Mouse (Mus musculus) midbrain, embryonic 11.5 days (tissue): ENCODE measurements around the gene Adamts17. TPM values are rescaled to one million over a fixed set of nuclear protein-coding genes. Genes with fewer than 3 reads are reported as not detected.

Experiments used
- ATAC-seq: fragments of 200-750 bp; cut with Nextera tagmentation; 2 replicates; pipeline ENCODE4 v1.8.0; 2017; ENCODE audit warnings: moderate TSS enrichment, moderate library complexity; ENCODE audit not compliant: low FRiP score
- DNase-seq: peaks from one replicate; pipeline ENCODE4 v3.0.0; 2015; ENCODE audit warnings: low spot score; ENCODE audit errors: missing footprints
- H3K27ac ChIP-seq: fragments of 300-500 bp; sonication (generic); 2 replicates; pipeline ENCODE4 v1.5.1; 2014; ENCODE audit warnings: low read depth, low read length
- H3K27me3 ChIP-seq: fragments of 300-500 bp; sonication (generic); 2 replicates; pipeline ENCODE4 v1.6.1; 2014; ENCODE audit warnings: mild to moderate bottlenecking, low read length, moderate library complexity, mixed read lengths; ENCODE audit not compliant: control insufficient read depth, insufficient read depth
- H3K36me3 ChIP-seq: fragments of 300-500 bp; sonication (generic); 2 replicates; pipeline ENCODE4 v1.6.1; 2014; ENCODE audit warnings: mild to moderate bottlenecking, low read length, moderate library complexity, mixed read lengths; ENCODE audit not compliant: control insufficient read depth, insufficient read depth
- H3K4me1 ChIP-seq: fragments of 300-500 bp; sonication (generic); 2 replicates; pipeline ENCODE4 v1.6.1; 2014; ENCODE audit warnings: low read length; ENCODE audit not compliant: control insufficient read depth, insufficient read depth
- H3K4me2 ChIP-seq: fragments of 300-500 bp; sonication (generic); 2 replicates; pipeline ENCODE4 v1.6.1; 2014; ENCODE audit warnings: mild to moderate bottlenecking, moderate library complexity
- H3K4me3 ChIP-seq: fragments of 300-500 bp; sonication (generic); 2 replicates; pipeline ENCODE4 v1.5.1; 2014; ENCODE audit warnings: low read depth, low read length
- H3K9ac ChIP-seq: fragments of 300-500 bp; sonication (generic); 2 replicates; pipeline ENCODE4 v1.6.1; 2014; ENCODE audit warnings: low read length
- H3K9me3 ChIP-seq: fragments of 300-500 bp; sonication (generic); 2 replicates; pipeline ENCODE4 v1.6.1; 2016; ENCODE audit warnings: low read length; ENCODE audit not compliant: control insufficient read depth
- WGBS: fragments of 180-500 bp; shearing (Covaris S2); extraction: QIAGEN DNeasy Blood & Tissue Kit; methylation state at CpG from one replicate; pipeline ENCODE4 v1.1.7; 2014; 5-methylcytosine and 5-hydroxymethylcytosine counted together
- polyA plus RNA-seq: library from polyadenylated mRNA; unstranded; fragments of >200 nt; fragmentation: Nextera tagmentation; extraction: Ambion mirVana; gene quantifications from 2 replicates; pipeline ENCODE4 v1.2.1, GENCODE M21; 2014

Gene Adamts17
- polyA plus RNA-seq, 1 experiment from 2014 or later: 0.96 TPM

DNA sequence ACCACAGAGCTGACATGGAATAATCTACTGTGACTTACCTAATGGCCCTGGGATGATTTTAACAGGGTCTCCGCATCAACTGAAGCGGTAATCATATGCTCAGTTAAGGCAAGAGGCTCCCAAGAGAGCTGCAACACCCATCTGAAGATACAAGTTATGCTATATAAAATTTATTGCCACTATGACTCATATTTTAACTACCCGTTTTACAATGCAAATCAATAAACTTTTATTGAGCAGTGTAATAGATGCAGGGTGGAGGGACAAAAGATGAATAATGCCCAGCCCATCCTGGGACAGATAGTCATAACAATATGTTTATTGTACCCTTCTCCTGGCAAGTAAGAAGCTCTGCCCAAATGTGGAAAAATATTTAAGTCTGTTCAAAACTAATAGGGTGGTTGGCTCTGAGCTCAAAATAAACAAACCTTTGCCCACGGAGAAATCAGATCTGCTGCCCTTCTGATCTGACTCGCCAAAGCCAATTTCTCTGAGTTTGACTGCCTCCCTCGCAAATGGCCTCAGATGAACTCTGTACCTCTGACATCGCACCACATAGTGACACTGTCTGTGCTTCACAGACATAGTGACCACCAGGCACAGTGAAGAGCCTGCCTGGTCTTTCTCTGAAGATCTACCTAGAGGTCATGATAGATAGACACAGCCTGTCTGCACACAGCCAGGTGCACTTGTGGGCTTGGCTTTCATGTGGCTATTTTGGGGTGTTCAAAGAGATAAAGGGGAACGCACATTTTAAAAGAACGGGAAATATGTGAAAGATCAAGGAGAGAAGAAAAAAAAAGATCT, 329.4 kb downstream of the Adamts17 start:
- WGBS: 83% methylated on average over 9 of the region's 9 CpGs
- Histone ChIP-seq H3K27me3 (no peaks in the 10 kb centered on the region), H3K9me3 (no peaks in the 10 kb centered on the region), H3K9ac (no peak overlapping the region), H3K27ac (no peak overlapping the region), H3K36me3 (no peaks in the 10 kb centered on the region), H3K4me3 (no peak overlapping the region), H3K4me2 (no peak overlapping the region), H3K4me1 (no peaks in the 10 kb centered on the region)
- ATAC-seq (no peak), DNase-seq (no peak)

- no peaks in the 10 kb centered on the region for H3K27me3 ChIP-seq
- no peaks in the 10 kb centered on the region for H3K9me3 ChIP-seq
- ATAC-seq: no peak
- no peak overlapping the region for H3K9ac ChIP-seq
- no peaks in the 10 kb centered on the region for H3K4me1 ChIP-seq
- WGBS: 58% methylated on average over 2 of the region's 2 CpGs
- H3K27ac ChIP-seq: no peak overlapping the region
- no peak overlapping the region for H3K4me2 ChIP-seq
- no peaks in the 10 kb centered on the region for H3K36me3 ChIP-seq
- no peak overlapping the region for H3K4me3 ChIP-seq
- no peak for DNase-seq
Observed at GRCm38 (mm10) chr7:67173522-67174195, 334.1 kb downstream of the Adamts17 start.

- no peak overlapping the region for H3K4me3 ChIP-seq
- H3K36me3 ChIP-seq: no peaks in the 10 kb centered on the region
- no peaks in the 10 kb centered on the region for H3K4me1 ChIP-seq
- no peak overlapping the region for H3K9ac ChIP-seq
- ATAC-seq (no peak), DNase-seq (no peak)
- H3K4me2 ChIP-seq: no peak overlapping the region
- 2% methylated on average over 4 of the region's 4 CpGs for WGBS
- no peaks in the 10 kb centered on the region for H3K9me3 ChIP-seq
- no peak overlapping the region for H3K27ac ChIP-seq
- H3K27me3 ChIP-seq: no peaks in the 10 kb centered on the region
Observed at GRCm38 (mm10) chr7:67183786-67184185, 344.3 kb downstream of the Adamts17 start.

DNA sequence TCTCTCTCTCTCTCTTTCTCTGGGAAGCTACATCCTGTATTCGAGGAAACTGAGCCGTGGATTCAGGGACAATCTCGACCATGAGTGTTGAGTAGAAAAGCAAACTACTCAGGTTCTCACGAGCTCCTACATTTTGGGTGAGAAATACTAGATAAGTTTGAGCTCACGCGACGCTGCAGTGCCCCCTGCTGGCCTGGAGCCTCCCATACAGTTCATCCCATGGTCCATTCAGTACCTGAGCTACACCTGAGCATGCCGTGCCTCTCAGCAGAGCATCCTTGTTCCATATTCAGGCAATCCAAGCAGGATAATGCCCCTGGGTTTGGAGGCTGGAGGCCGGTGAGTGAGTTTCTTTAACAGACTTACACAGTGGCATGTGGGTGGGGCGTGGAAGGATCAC, 359.9 kb downstream of the Adamts17 start:
- ATAC-seq: no peak
- WGBS: 21% methylated on average over 10 of the region's 10 CpGs
- H3K36me3 ChIP-seq: no peaks in the 10 kb centered on the region
- H3K4me2 ChIP-seq: no peak overlapping the region
- no peaks in the 10 kb centered on the region for H3K27me3 ChIP-seq
- H3K4me3 ChIP-seq: no peak overlapping the region
- no peak overlapping the region for H3K9ac ChIP-seq
- peak; percentile 94 for DNase-seq
- no peaks in the 10 kb centered on the region for H3K9me3 ChIP-seq
- H3K4me1 ChIP-seq: no peaks in the 10 kb centered on the region
- H3K27ac ChIP-seq: no peak overlapping the region

Other genes starting within 250 kb of the Adamts17 start
- gene Asb7, start 150.1 kb upstream of the Adamts17 start, polyA plus RNA-seq: 15.8 and 17.0 TPM in 2 replicates
- 24.7 and 27.1 TPM in 2 replicates for gene Lins1, start 149.8 kb upstream of the Adamts17 start, polyA plus RNA-seq
- gene Cers3, start 96.2 kb upstream of the Adamts17 start, polyA plus RNA-seq: 0.51 and 0.66 TPM in 2 replicates